Mouse (Mus musculus) skeletal muscle tissue, adult 2 months (tissue): Measurements from ENCODE around the gene Gm904.
"Not testable (repeated sequence)": the region's sequence is repeated elsewhere in the genome, so short reads cannot be mapped to it uniquely, and the experiment has no call there.

Source experiments
- DNase-seq: peaks from one replicate; pipeline ENCODE4 v3.0.0-alpha.2; 2012; ENCODE audit warnings: low read depth, low spot score

The Gm904 gene

GRCm38 (mm10) chr13:50642928-50643327, at the start of gene Gm904:
Gm904 (plus strand) TSS chr13:50643228.
- DNase-seq, result not testable (repeated sequence)

GRCm38 (mm10) chr13:50648771-50649170, 5.7 kb downstream of the Gm904 start:
- not testable (repeated sequence) for DNase-seq
